Mouse (Mus musculus) bone marrow, adult 2 months (tissue): ENCODE data around the gene Ccdc78. TPM values are rescaled to one million over a fixed set of nuclear protein-coding genes. Genes with fewer than 3 reads are reported as not detected.

Source experiments
- H3K27ac ChIP-seq: fragments of 200-500 bp; 2 replicates; pipeline ENCODE4 v1.5.1; 2012; ENCODE audit warnings: low read depth, mild to moderate bottlenecking, control low read depth, inconsistent platforms, low read length; ENCODE audit not compliant: control insufficient read depth, poor library complexity, insufficient read depth
- H3K4me1 ChIP-seq: fragments of 200-500 bp; 2 replicates; pipeline ENCODE4 v1.6.1; 2011; ENCODE audit warnings: low read length; ENCODE audit not compliant: control insufficient read depth, insufficient read depth
- H3K4me3 ChIP-seq: fragments of 200-500 bp; replicated peaks from 2 replicates; pipeline ENCODE3; 2011; ENCODE audit warnings: mild to moderate bottlenecking, low read depth, low read length, control low read depth; ENCODE audit not compliant: control insufficient read depth
- CTCF ChIP-seq: fragments of 200-500 bp; IDR thresholded peaks from 2 replicates; pipeline ENCODE4 v1.5.1; 2011; ENCODE audit warnings: low read length, control low read depth; ENCODE audit not compliant: control insufficient read depth, insufficient read depth
- POLR2A ChIP-seq: fragments of 200-500 bp; IDR thresholded peaks from 2 replicates; pipeline ENCODE4 v1.6.1; 2011; ENCODE audit warnings: low read depth, mild to moderate bottlenecking, control low read depth, low read length, borderline replicate concordance; ENCODE audit not compliant: control insufficient read depth
- WGBS: fragments of 180-500 bp; shearing (Covaris S2); methylation state at CpG from one replicate; pipeline ENCODE4 v1.1.7; 2018; 5-methylcytosine and 5-hydroxymethylcytosine counted together
- polyA plus RNA-seq: library from polyadenylated mRNA; stranded (reverse); fragments of >200 nt; gene quantifications from 2 replicates; pipeline ENCODE4 v1.2.4, GENCODE M21; 2011; ENCODE audit warnings: low replicate concordance; ENCODE audit not compliant: missing spikeins, insufficient read depth, insufficient read length

The Ccdc78 gene
- polyA plus RNA-seq, 1 experiment, result not detected

GRCm38 (mm10) chr17:25827546-25828222, 41.3 kb downstream of the Ccdc78 start:
- Histone ChIP-seq H3K4me3 (no peak overlapping the region), H3K4me1 (peaks cover 13% of the 10 kb centered on the region), H3K27ac (no peak overlapping the region)
- no peak for TF ChIP-seq CTCF
- WGBS, result 92% methylated on average over 22 of the region's 22 CpGs

DNA sequence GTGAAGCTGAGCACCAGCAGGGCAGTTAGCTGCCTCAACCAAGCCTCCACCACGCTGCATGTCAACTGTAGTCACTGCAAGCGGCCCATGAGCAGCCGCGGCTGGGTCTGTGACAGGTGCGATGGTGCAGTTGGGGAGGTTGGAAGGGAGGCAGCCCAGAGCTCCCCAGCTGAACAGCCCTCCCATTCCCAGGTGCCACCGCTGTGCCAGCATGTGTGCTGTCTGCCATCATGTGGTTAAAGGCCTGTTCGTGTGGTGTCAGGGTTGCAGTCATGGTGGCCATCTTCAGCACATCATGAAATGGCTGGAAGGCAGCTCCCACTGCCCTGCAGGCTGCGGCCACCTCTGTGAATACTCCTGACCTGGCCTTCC, 41.8 kb downstream of the Ccdc78 start:
- Histone ChIP-seq H3K4me1 (peaks cover 13% of the 10 kb centered on the region), H3K4me3 (peak overlapping the region; percentile 80), H3K27ac (no peak overlapping the region)
- no peak for TF ChIP-seq CTCF
- no peak for TF ChIP-seq POLR2A
- 85% methylated on average over 8 of the region's 8 CpGs for WGBS

- peak; percentile 55; the same call in 1 of the 2 replicates for TF ChIP-seq POLR2A
- peak; percentile 30; the same call in 1 of the 2 replicates for TF ChIP-seq CTCF
- H3K4me3 ChIP-seq, result peak within 1 kb of the TSS; percentile 80
- peak within 1 kb of the TSS; percentile 20; the same call in 1 of the 2 replicates for H3K27ac ChIP-seq
- peaks cover 12% of the 10 kb centered on the region for H3K4me1 ChIP-seq
- WGBS, result 1% methylated on average over 32 of the region's 32 CpGs
These were observed 42.6 kb downstream of the Ccdc78 start, which contains the start of gene Jmjd8 for GRCm38 (mm10) chr17:25828712-25829557. Gene Jmjd8 (plus strand): TSS chr17:25828867.

DNA sequence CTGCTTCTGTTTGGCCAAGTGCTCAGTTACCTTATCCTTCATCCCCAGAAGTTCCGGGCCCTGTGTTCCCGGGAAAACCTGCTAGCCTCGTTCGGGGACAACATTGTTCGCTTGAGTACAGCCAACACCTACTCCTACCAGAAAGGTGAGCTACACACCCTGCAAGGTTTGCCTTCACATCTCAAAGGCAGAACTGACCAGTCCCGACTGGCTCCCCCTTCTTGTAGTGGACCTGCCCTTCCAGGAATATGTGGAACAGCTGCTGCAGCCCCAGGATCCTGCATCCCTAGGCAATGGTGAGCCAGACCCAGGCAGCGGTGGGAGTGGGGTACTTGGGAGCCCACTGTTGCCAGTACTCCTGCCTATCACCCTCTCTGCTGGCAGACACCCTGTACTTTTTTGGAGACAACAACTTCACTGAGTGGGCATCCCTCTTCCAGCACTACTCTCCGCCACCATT, 43.2 kb downstream of the Ccdc78 start:
- 48% methylated on average over 8 of the region's 8 CpGs for WGBS
- Histone ChIP-seq H3K4me3 (peak overlapping the region; percentile 80), H3K27ac (peak overlapping the region; percentile 20; the same call in 1 of the 2 replicates), H3K4me1 (peaks cover 7% of the 10 kb centered on the region; the same call in 1 of the 2 replicates)
- TF ChIP-seq POLR2A (no peak), CTCF (no peak)

DNA sequence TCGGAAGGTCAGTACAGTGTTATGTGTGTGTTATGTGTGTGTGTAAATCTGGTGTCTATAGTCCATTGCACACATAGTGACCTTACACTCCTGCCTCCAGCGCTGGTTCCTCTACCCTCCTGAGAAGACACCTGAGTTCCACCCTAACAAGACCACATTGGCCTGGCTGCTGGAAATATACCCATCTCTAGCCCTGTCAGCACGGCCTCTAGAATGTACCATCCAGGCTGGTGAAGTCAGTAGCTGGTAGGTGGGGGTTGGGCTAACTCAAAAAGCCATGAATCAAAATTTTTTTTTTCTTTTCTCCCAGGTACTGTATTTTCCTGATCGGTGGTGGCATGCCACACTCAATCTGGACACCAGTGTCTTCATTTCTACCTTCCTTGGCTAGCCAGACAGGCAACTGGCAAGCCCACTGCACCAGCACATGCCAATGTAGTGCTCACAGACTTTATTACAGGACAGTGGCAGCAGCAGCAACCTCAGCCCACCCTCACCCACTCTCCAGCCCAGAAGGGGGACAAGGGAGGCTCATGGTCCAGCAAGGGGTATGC, 43.9 kb downstream of the Ccdc78 start:
- peaks cover 7% of the 10 kb centered on the region; the same call in 1 of the 2 replicates for H3K4me1 ChIP-seq
- no peak overlapping the region for H3K27ac ChIP-seq
- TF ChIP-seq CTCF (no peak), POLR2A (no peak)
- 81% methylated on average over 4 of the region's 4 CpGs for WGBS
- no peak overlapping the region for H3K4me3 ChIP-seq

DNA sequence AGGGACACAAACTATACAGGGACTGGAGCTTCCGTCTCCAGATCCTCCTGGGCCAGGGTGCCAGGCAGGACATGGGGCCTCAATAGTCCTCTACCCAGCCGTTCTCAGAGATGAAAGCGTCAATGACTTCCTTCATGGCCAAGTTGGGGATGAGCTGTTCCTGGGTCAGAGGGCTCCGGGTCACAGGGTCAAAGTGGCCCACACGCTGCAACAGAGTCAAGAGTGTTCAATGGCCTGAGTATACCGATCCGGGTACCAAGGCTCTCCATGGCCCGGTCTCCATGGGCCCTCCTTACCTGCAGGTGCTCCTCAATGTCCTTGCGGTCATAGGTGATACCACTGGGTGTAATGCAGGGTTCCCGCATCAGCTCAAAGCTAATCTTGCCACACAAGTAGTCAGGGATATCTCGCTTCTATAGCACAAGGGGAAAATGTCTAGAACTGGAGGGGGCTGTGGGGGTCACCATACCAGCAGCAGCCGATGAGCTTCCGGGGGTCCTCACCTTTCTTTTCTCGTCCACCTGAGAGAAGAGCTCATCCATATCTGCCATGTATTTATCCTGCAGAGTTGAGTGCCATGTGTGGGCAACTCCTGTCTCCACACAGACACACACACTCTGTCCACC, 44.5 kb downstream of the Ccdc78 start:
- H3K4me3 ChIP-seq, result no peak overlapping the region
- H3K4me1 ChIP-seq, result peaks cover 7% of the 10 kb centered on the region; the same call in 1 of the 2 replicates
- no peak overlapping the region for H3K27ac ChIP-seq
- TF ChIP-seq CTCF, result no peak
- no peak for TF ChIP-seq POLR2A
- WGBS, result 88% methylated on average over 14 of the region's 14 CpGs

- H3K4me1 ChIP-seq, result peaks cover 7% of the 10 kb centered on the region; the same call in 1 of the 2 replicates
- TF ChIP-seq CTCF (no peak), POLR2A (no peak)
- peak overlapping the region; percentile 69 for H3K4me3 ChIP-seq
- 51% methylated on average over 21 of the region's 21 CpGs for WGBS
- no peak overlapping the region; the same call in 1 of the 2 replicates for H3K27ac ChIP-seq
These were observed 45.3 kb downstream of the Ccdc78 start for GRCm38 (mm10) chr17:25831451-25832281.
